Mouse (Mus musculus): ENCODE data around the gene Ly86.

GRCm38 (mm10) chr13:37399340-37399739 lies 54.3 kb downstream of the Ly86 start:
- no peak for TF ChIP-seq CTCF (IDR thresholded peaks at IDR 0.05; ENCODE audit: insufficient read depth, low read length)
- no peak for TF ChIP-seq POLR2A (IDR thresholded peaks at IDR 0.05; ENCODE audit: borderline replicate concordance, extremely low read depth, low read depth, low read length)
